Mouse (Mus musculus) ES-CJ7 (cell line): Measurements from ENCODE around the gene Ptpn18.
A peak's percentile ranks its signal among the peaks of the same experiment; 100 is the strongest.
"Not testable (repeated sequence)": the region's sequence is repeated elsewhere in the genome, so short reads cannot be mapped to it uniquely, and the experiment has no call there.

Source experiments
- DNase-seq: peaks from one replicate; pipeline ENCODE4 v3.0.0; 2011; ENCODE audit warnings: low read depth, low spot score

Ptpn18 gene

GRCm38 (mm10) chr1:34459284-34460060 lies at the start of gene Ptpn18:
TSS of gene Ptpn18 (plus strand) at chr1:34459762.
- DNase-seq = peak; percentile 95

- DNase-seq = no peak
These were observed 31.1 kb upstream of the Ptpn18 start for GRCm38 (mm10) chr1:34428466-34428865.

- DNase-seq = no peak
These were observed 30.3 kb upstream of the Ptpn18 start for GRCm38 (mm10) chr1:34429281-34429680.

GRCm38 (mm10) chr1:34430981-34431380 lies 28.6 kb upstream of the Ptpn18 start:
- DNase-seq = no peak

- no peak for DNase-seq
These were observed 28.1 kb upstream of the Ptpn18 start for GRCm38 (mm10) chr1:34431431-34431830.

- no peak for DNase-seq
These were observed 27.2 kb upstream of the Ptpn18 start for GRCm38 (mm10) chr1:34432411-34432775.

GRCm38 (mm10) chr1:34432776-34433481 lies 26.6 kb upstream of the Ptpn18 start:
- DNase-seq = peak; percentile 54

- peak; percentile 75 for DNase-seq
These were observed 25.6 kb upstream of the Ptpn18 start for GRCm38 (mm10) chr1:34433891-34434521.

- peak; percentile 86 for DNase-seq
These were observed 24.9 kb upstream of the Ptpn18 start for GRCm38 (mm10) chr1:34434660-34435160.

- peak; percentile 63 for DNase-seq
These were observed 24.0 kb upstream of the Ptpn18 start for GRCm38 (mm10) chr1:34435371-34436120.

GRCm38 (mm10) chr1:34436374-34436773 lies 23.2 kb upstream of the Ptpn18 start:
- DNase-seq = no peak

GRCm38 (mm10) chr1:34437366-34437765 lies 22.2 kb upstream of the Ptpn18 start:
- DNase-seq = not testable (repeated sequence)

- DNase-seq = peak; percentile 42
These were observed 21.0 kb upstream of the Ptpn18 start for GRCm38 (mm10) chr1:34438381-34439051.

- peak; percentile 100 for DNase-seq
These were observed 20.2 kb upstream of the Ptpn18 start, which contains the start of the genes Ccdc115 and Imp4 for GRCm38 (mm10) chr1:34439215-34439960. TSS of gene Ccdc115 (minus strand) at chr1:34439672. TSS of gene Imp4 (plus strand) at chr1:34439851.

GRCm38 (mm10) chr1:34439961-34440630 lies 19.5 kb upstream of the Ptpn18 start:
- DNase-seq = no peak

GRCm38 (mm10) chr1:34443124-34443523 lies 16.4 kb upstream of the Ptpn18 start:
- no peak for DNase-seq

- peak; percentile 72 for DNase-seq
These were observed 1.1 kb upstream of the Ptpn18 start for GRCm38 (mm10) chr1:34458431-34458830.

- no peak for DNase-seq
These were observed 489 bp downstream of the Ptpn18 start for GRCm38 (mm10) chr1:34460061-34460441.

- DNase-seq = peak; percentile 88
These were observed 3.2 kb downstream of the Ptpn18 start for GRCm38 (mm10) chr1:34462766-34463165.
